Mouse (Mus musculus) frontal cortex, adult 2 months (tissue): ENCODE data around the gene Tuba3a. TPM values are rescaled to one million over a fixed set of nuclear protein-coding genes. Genes with fewer than 3 reads are reported as not detected.

Experiments used
- DNase-seq, 2 experiments: peaks; one replicate each; pipeline ENCODE4 v3.0.0; 2022; ENCODE audit warnings: low spot score in 1 of 2; ENCODE audit errors: extremely low spot score in 1 of 2
- polyA plus RNA-seq: library from polyadenylated mRNA; depleted of rRNA; stranded (reverse); fragments of >200 nt; gene quantifications from 2 replicates; pipeline ENCODE4 v1.2.3, GENCODE M21; 2012; rRNA removed

Gene Tuba3a
- polyA plus RNA-seq, 1 experiment: not detected

DNA sequence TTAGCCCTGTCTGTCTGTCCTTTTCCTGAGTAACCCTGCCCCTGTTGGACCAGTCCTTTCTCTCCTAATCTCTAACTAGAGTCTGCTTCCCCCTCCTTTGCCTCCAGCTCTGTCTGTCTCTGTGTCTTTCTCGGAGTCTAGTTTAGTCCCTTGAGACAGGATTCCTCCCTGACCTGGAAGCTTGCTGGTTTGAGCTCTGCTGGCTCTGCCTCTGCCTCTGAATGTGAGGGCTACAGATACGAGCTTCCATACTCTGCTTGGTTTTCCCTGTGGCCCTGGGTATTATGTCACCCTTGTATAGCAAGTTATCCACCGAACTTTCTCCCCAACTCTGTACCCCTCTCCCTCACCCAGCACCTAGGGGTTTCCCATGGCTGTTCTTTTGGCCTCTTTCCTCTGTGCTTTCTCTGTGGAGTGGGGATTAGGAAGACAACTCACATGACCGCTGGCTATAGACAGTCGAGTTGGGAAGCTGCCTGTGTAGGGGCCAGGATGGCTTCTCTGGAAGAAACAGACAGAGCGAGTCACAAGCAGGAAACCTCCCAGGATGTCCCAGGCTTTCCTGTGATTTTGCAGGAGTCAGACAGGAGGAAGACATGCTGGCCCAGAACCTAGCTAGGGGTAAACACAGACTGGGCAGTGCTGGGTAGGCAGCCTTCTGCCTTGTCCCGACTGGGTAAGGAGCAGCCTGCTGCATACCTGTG, 51.9 kb downstream of the Tuba3a start:
- DNase-seq: no peak

DNA sequence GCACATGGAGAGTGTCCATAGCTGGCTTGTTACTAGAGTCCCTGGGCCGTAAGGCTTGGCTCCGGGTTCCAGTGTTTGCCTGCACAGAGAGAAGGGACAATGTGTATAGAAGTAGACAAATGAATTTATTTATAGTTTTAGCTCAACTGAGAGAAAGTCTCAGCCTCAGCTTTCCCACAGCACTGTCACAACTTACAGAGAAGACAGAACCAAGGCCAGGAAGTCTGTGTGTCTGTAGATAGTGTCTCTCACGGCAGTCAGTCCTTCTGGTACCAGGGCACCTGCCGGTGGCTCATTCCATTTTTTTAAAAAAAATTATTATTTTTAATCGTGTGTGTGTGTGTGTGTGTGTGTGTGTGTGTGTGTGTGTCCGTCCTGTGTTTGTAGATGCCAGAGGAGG, 53.3 kb downstream of the Tuba3a start:
- no peak for DNase-seq

GRCm38 (mm10) chr6:125232045-125232437, 53.8 kb downstream of the Tuba3a start:
- no peak for DNase-seq

DNA sequence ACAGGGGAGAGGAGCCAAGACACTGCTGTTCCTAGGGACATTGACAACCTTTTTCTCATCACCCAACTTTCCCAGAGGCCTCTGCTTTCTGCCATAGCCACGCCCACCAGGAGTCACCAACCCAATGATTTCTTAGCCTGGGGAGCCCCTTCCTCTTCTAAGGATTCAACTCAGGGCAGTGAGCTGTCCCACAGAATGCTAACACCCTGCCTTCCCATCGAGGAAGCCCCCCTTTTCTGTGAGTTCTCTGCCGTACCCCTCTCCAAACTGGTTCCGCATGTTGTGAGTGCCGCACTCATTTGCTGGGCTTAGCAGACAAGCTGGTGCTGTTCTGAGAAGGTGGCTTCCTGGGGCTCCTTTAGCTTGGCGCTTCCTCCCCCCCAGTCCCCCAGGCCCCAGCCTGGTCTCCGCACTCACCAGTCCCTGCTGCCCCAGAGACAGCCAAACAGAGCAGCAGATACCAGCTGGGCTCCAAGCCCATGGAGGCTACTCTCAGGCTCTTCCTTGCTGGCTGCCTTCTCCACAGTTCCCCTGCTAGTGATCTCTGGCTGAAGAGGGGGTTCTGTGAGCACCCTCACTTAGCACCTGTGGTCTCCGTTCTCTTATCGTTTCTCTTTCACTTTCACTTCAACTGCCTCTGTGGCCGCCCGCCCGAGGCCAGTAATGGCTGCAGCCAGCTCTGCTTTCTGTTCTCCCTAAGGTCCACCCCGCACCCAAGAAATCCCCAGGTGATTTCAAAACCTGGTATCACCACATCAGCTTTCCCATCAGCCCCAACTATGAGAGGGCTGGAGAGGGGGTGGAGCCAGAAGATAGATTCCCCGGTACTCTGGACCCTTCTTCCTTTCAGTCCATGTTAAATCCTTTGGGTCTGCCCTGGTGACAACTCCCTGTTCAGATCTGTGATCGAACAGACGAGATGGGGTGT, 54.5 kb downstream of the Tuba3a start, which contains the start of gene Tapbpl:
Gene Tapbpl (minus strand): TSS at position 744 of the 928 bp plus-strand sequence.
- peak in 1 of 2 experiments; percentile 58 for DNase-seq

- no peak for DNase-seq
These were observed 55.3 kb downstream of the Tuba3a start for GRCm38 (mm10) chr6:125230571-125230970.

Other genes with a start within 250 kb of the Tuba3a start
- 70.8 and 74.9 TPM in 2 replicates for gene Ing4, start 246.3 kb downstream of the Tuba3a start, polyA plus RNA-seq
- gene Acrbp, start 236.4 kb downstream of the Tuba3a start, polyA plus RNA-seq: 23.0 and 23.9 TPM in 2 replicates
- 0.94 and 1.4 TPM in 2 replicates for gene Lpar5, start 218.1 kb downstream of the Tuba3a start, polyA plus RNA-seq
- 91.3 and 103 TPM in 2 replicates for gene Chd4, start 190.1 kb downstream of the Tuba3a start, polyA plus RNA-seq
- gene Nop2, start 154.1 kb downstream of the Tuba3a start, polyA plus RNA-seq: 22.0 and 22.3 TPM in 2 replicates
- gene Iffo1, start 140.8 kb downstream of the Tuba3a start, polyA plus RNA-seq: 86.9 and 94.3 TPM in 2 replicates
- 4,623 and 6,295 TPM in 2 replicates for gene Gapdh, start 119.6 kb downstream of the Tuba3a start, polyA plus RNA-seq
- 51.7 and 53.6 TPM in 2 replicates for gene Ncapd2, start 94.3 kb downstream of the Tuba3a start, polyA plus RNA-seq
- gene Mrpl51, start 94.2 kb downstream of the Tuba3a start, polyA plus RNA-seq: 46.7 and 48.7 TPM in 2 replicates
- gene Vamp1, start 70.5 kb downstream of the Tuba3a start, polyA plus RNA-seq: 81.5 and 103 TPM in 2 replicates
- gene Tapbpl, start 54.2 kb downstream of the Tuba3a start, polyA plus RNA-seq: 6.4 and 7.1 TPM in 2 replicates
- 0.14 TPM in 1 of 2 replicates, not detected in the other for gene Cd27, start 49.0 kb downstream of the Tuba3a start, polyA plus RNA-seq
- gene Ltbr, start 27.8 kb upstream of the Tuba3a start, polyA plus RNA-seq: 13.2 and 14.2 TPM in 2 replicates
- gene Scnn1a, start 34.6 kb upstream of the Tuba3a start, polyA plus RNA-seq: 1.6 and 1.7 TPM in 2 replicates
- 16.4 and 18.7 TPM in 2 replicates for gene Tnfrsf1a, start 63.3 kb upstream of the Tuba3a start, polyA plus RNA-seq
- 0.04 and 0.13 TPM in 2 replicates for gene Plekhg6, start 94.8 kb upstream of the Tuba3a start, polyA plus RNA-seq
- 97.2 and 100 TPM in 2 replicates for gene Cd9, start 208.7 kb upstream of the Tuba3a start, polyA plus RNA-seq